Mouse (Mus musculus) MEL (cell line): ENCODE measurements around the gene Itih3. TPM values are rescaled to one million over a fixed set of nuclear protein-coding genes. Genes with fewer than 3 reads are reported as not detected.

ENCODE experiments used
- DNase-seq: peaks from one replicate; pipeline ENCODE4 v3.0.0; 2011; ENCODE audit warnings: low read depth, low spot score
- H3K27ac ChIP-seq: 2 replicates; pipeline ENCODE4 v1.5.1; 2012; ENCODE audit warnings: low read depth, mild to moderate bottlenecking, control low read depth, low read length, moderate library complexity; ENCODE audit not compliant: control insufficient read depth
- H3K27me3 ChIP-seq, 2 experiments: fragments of 150-350 bp in 1 of 2; sonication (generic) in 1 of 2; 2 replicates each; pipeline ENCODE4 v1.6.1; 2012; ENCODE audit warnings: low read length in 2 of 2, mild to moderate bottlenecking in 2 of 2, improper control_type of control experiment in 1 of 2, moderate library complexity in 1 of 2; ENCODE audit not compliant: insufficient read depth in 2 of 2, control insufficient read depth in 1 of 2
- H3K36me3 ChIP-seq, 2 experiments: 2 replicates each; pipeline ENCODE4 v1.6.1; 2012 to 2014; ENCODE audit warnings: low read length in 2 of 2, improper control_type of control experiment in 1 of 2, inconsistent platforms in 1 of 2, mild to moderate bottlenecking in 1 of 2; ENCODE audit not compliant: insufficient read depth in 2 of 2, control insufficient read depth in 1 of 2
- H3K4me1 ChIP-seq, 2 experiments: fragments of 150-350 bp in 1 of 2; sonication (generic) in 1 of 2; 2 replicates each; pipeline ENCODE4 v1.6.1; 2012; ENCODE audit warnings: low read length in 2 of 2, improper control_type of control experiment in 1 of 2, mild to moderate bottlenecking in 1 of 2; ENCODE audit not compliant: insufficient read depth in 2 of 2, control insufficient read depth in 1 of 2
- H3K4me3 ChIP-seq, 2 experiments: fragments of 150-350 bp in 1 of 2; sonication (generic) in 1 of 2; 2 replicates each; pipeline ENCODE4 v1.5.1; 2012; ENCODE audit warnings: low read depth in 2 of 2, low read length in 2 of 2, mild to moderate bottlenecking in 2 of 2, moderate library complexity in 2 of 2, control low read depth in 1 of 2, improper control_type of control experiment in 1 of 2; ENCODE audit not compliant: control insufficient read depth in 1 of 2, insufficient read depth in 1 of 2
- H3K79me2 ChIP-seq: 2 replicates; pipeline ENCODE4 v1.6.1; 2012; ENCODE audit warnings: mild to moderate bottlenecking, low read length, moderate library complexity; ENCODE audit not compliant: control insufficient read depth, poor library complexity, insufficient read depth
- H3K9ac ChIP-seq: 2 replicates; pipeline ENCODE4 v1.6.1; 2012; ENCODE audit warnings: low read depth, mild to moderate bottlenecking, control low read depth, low read length, moderate library complexity; ENCODE audit not compliant: control insufficient read depth, poor library complexity, severe bottlenecking
- H3K9me3 ChIP-seq: fragments of 150-350 bp; sonication (generic); replicated peaks from 2 replicates; pipeline ENCODE4 v1.6.1; 2012; ENCODE audit warnings: mild to moderate bottlenecking, low read length, improper control_type of control experiment, moderate library complexity; ENCODE audit not compliant: insufficient read depth
- CHD1 ChIP-seq: IDR thresholded peaks from 2 replicates; pipeline ENCODE4 v1.6.1; 2012; ENCODE audit warnings: low read depth, mild to moderate bottlenecking, inconsistent platforms, low read length, improper control_type of control experiment
- CTCF ChIP-seq, 3 experiments: IDR thresholded peaks in 2 of 3; conservative IDR thresholded peaks in 1 of 3; 2 replicates each; pipeline ENCODE4 v1.5.1; 2011 to 2012; ENCODE audit warnings: low read length in 3 of 3, low read depth in 2 of 3, mild to moderate bottlenecking in 2 of 3, improper control_type of control experiment in 1 of 3, inconsistent platforms in 1 of 3, mixed read lengths in 1 of 3, moderate library complexity in 1 of 3; ENCODE audit not compliant: control insufficient read depth in 1 of 3, insufficient read depth in 1 of 3, poor library complexity in 1 of 3, severe bottlenecking in 1 of 3
- E2F4 ChIP-seq: IDR thresholded peaks from 2 replicates; pipeline ENCODE4 v1.6.1; 2011; ENCODE audit warnings: low read depth, low read length, improper control_type of control experiment, borderline replicate concordance
- ELF1 ChIP-seq: IDR thresholded peaks from 2 replicates; pipeline ENCODE4 v1.6.1; 2014; ENCODE audit warnings: low read depth, mild to moderate bottlenecking, inconsistent platforms, low read length, improper control_type of control experiment, moderate library complexity
- EP300 ChIP-seq, 2 experiments: IDR thresholded peaks; 2 replicates each; pipeline ENCODE4 v1.6.1; 2011; ENCODE audit warnings: improper control_type of control experiment in 2 of 2, low read length in 2 of 2, low read depth in 1 of 2, mild to moderate bottlenecking in 1 of 2
- ETS1 ChIP-seq: IDR thresholded peaks from 2 replicates; pipeline ENCODE4 v1.6.1; 2012; ENCODE audit warnings: low read depth, mild to moderate bottlenecking, inconsistent platforms, low read length, improper control_type of control experiment, moderate library complexity
- GABPA ChIP-seq: IDR thresholded peaks from 2 replicates; pipeline ENCODE4 v1.6.1; 2012; ENCODE audit warnings: low read depth, mild to moderate bottlenecking, inconsistent platforms, low read length, improper control_type of control experiment, moderate library complexity
- HCFC1 ChIP-seq: IDR thresholded peaks from 2 replicates; pipeline ENCODE4 v1.6.1; 2012; ENCODE audit warnings: low read depth, mild to moderate bottlenecking, inconsistent platforms, low read length, improper control_type of control experiment, moderate library complexity
- KAT2A ChIP-seq: conservative IDR thresholded peaks from 2 replicates; pipeline ENCODE4 v1.6.1; 2012; ENCODE audit warnings: low read depth, low read length, improper control_type of control experiment, inconsistent platforms
- MAX ChIP-seq: IDR thresholded peaks from 2 replicates; pipeline ENCODE4 v1.6.1; 2011; ENCODE audit warnings: low read length, improper control_type of control experiment
- MEF2A ChIP-seq: IDR thresholded peaks from 2 replicates; pipeline ENCODE4 v1.6.1; 2014; ENCODE audit warnings: low read depth, mild to moderate bottlenecking, inconsistent platforms, low read length, improper control_type of control experiment; ENCODE audit not compliant: poor library complexity, insufficient replicate concordance, severe bottlenecking; ENCODE audit errors: extremely low read depth
- MXI1 ChIP-seq: IDR thresholded peaks from 2 replicates; pipeline ENCODE4 v1.6.1; 2011; ENCODE audit warnings: mild to moderate bottlenecking, low read depth, low read length, improper control_type of control experiment
- MYC ChIP-seq: IDR thresholded peaks from 2 replicates; pipeline ENCODE4 v1.6.1; 2011; ENCODE audit warnings: low read depth, mild to moderate bottlenecking, low read length, improper control_type of control experiment, moderate library complexity
- NELFE ChIP-seq: IDR thresholded peaks from 2 replicates; pipeline ENCODE4 v1.6.1; 2011; ENCODE audit warnings: low read depth, low read length, improper control_type of control experiment
- POLR2A ChIP-seq, 2 experiments: IDR thresholded peaks; 2 replicates each; pipeline ENCODE4 v1.6.1; 2011 to 2012; ENCODE audit warnings: low read length in 2 of 2, mild to moderate bottlenecking in 2 of 2, control low read depth in 1 of 2, improper control_type of control experiment in 1 of 2, low read depth in 1 of 2, moderate library complexity in 1 of 2; ENCODE audit not compliant: control insufficient read depth in 1 of 2, insufficient read depth in 1 of 2, poor library complexity in 1 of 2
- POLR2AphosphoS5 ChIP-seq: IDR thresholded peaks from 2 replicates; pipeline ENCODE4 v1.6.1; 2012; ENCODE audit warnings: low read depth, borderline replicate concordance, mild to moderate bottlenecking, inconsistent platforms, low read length, moderate library complexity, mixed read lengths
- RCOR1 ChIP-seq: IDR thresholded peaks from 2 replicates; pipeline ENCODE4 v1.6.1; 2012; ENCODE audit warnings: low read depth, mild to moderate bottlenecking, inconsistent platforms, low read length, improper control_type of control experiment
- SIN3A ChIP-seq: IDR thresholded peaks from 2 replicates; pipeline ENCODE4 v1.6.1; 2012; ENCODE audit warnings: low read length, improper control_type of control experiment, inconsistent platforms
- SMC3 ChIP-seq: IDR thresholded peaks from 2 replicates; pipeline ENCODE4 v1.6.1; 2011; ENCODE audit warnings: low read depth, low read length, improper control_type of control experiment
- TAL1 ChIP-seq: IDR thresholded peaks from 2 replicates; pipeline ENCODE4 v1.6.1; 2012; ENCODE audit warnings: mild to moderate bottlenecking, inconsistent platforms, low read length, moderate library complexity, mixed read lengths
- TBP ChIP-seq: IDR thresholded peaks from 2 replicates; pipeline ENCODE4 v1.8.0; 2011; ENCODE audit warnings: low read depth, low read length, improper control_type of control experiment
- USF2 ChIP-seq, 2 experiments: IDR thresholded peaks; 2 replicates each; pipeline ENCODE4 v1.6.1; 2011 to 2012; ENCODE audit warnings: improper control_type of control experiment in 2 of 2, low read length in 2 of 2, borderline replicate concordance in 1 of 2, inconsistent platforms in 1 of 2, low read depth in 1 of 2, mild to moderate bottlenecking in 1 of 2; ENCODE audit not compliant: insufficient read depth in 1 of 2
- ZC3H11A ChIP-seq: IDR thresholded peaks from 2 replicates; pipeline ENCODE4 v1.6.1; 2012; ENCODE audit warnings: low read depth, mild to moderate bottlenecking, inconsistent platforms, low read length, improper control_type of control experiment
- ZMIZ1 ChIP-seq: IDR thresholded peaks from 2 replicates; pipeline ENCODE4 v1.6.1; 2012; ENCODE audit warnings: low read depth, mild to moderate bottlenecking, inconsistent platforms, low read length, improper control_type of control experiment, moderate library complexity
- ZNF384 ChIP-seq: IDR thresholded peaks from 2 replicates; pipeline ENCODE4 v1.6.1; 2012; ENCODE audit warnings: low read depth, mild to moderate bottlenecking, inconsistent platforms, low read length, improper control_type of control experiment
- polyA plus RNA-seq, 2 experiments: library from polyadenylated mRNA; stranded (reverse) in 1 of 2; unstranded in 1 of 2; fragments of >175 nt in 1 of 2; fragments of >200 nt in 1 of 2; gene quantifications; 2 replicates each; pipeline versions ENCODE4 v1.2.1 to v1.2.4; 2012; ENCODE audit warnings: low replicate concordance in 2 of 2, low read depth in 1 of 2; ENCODE audit not compliant: insufficient read length in 2 of 2, insufficient read depth in 1 of 2, missing spikeins in 1 of 2
- total RNA-seq: library from RNA; depleted of rRNA; stranded (reverse); fragments of 300-350 nt; gene quantifications from 2 replicates; pipeline ENCODE4 v1.2.3, GENCODE M21; 2012; rRNA removed

Gene Itih3
- total RNA-seq, result not detected in 2 replicates
- polyA plus RNA-seq, result not detected

GRCm38 (mm10) chr14:30923375-30924105, at the start of gene Itih3:
Gene Itih3 (minus strand): TSS chr14:30923760.
- H3K27ac ChIP-seq, result no peak within 1 kb of the TSS
- H3K79me2 ChIP-seq, result no peaks in the 10 kb centered on the region
- no peaks in the 10 kb centered on the region for H3K4me1 ChIP-seq
- H3K9ac ChIP-seq, result no peak within 1 kb of the TSS
- TF ChIP-seq HCFC1 (no peak), MEF2A (no peak), ZC3H11A (no peak), GABPA (no peak), MYC (no peak), MAX (no peak), POLR2A (IDR thresholded peaks at IDR 0.05; ENCODE audit: control insufficient read depth in 1 of 2, insufficient read depth in 1 of 2, low read depth in 1 of 2, low read length in 2 of 2, poor library complexity in 1 of 2) (no peak), CTCF (IDR thresholded peaks at IDR 0.05 in 2 of 3, conservative IDR thresholded peaks at IDR 0.05 in 1 of 3; ENCODE audit: control insufficient read depth in 1 of 3, insufficient read depth in 1 of 3, low read depth in 2 of 3, low read length in 3 of 3, poor library complexity in 1 of 3, severe bottlenecking in 1 of 3) (no peak)
- no peaks in the 10 kb centered on the region for H3K27me3 ChIP-seq
- no peaks in the 10 kb centered on the region for H3K9me3 ChIP-seq
- H3K36me3 ChIP-seq, result no peaks in the 10 kb centered on the region
- DNase-seq, result no peak
- no peak within 1 kb of the TSS for H3K4me3 ChIP-seq

GRCm38 (mm10) chr14:30960366-30960765, 36.8 kb upstream of the Itih3 start:
- no peaks in the 10 kb centered on the region for H3K9me3 ChIP-seq
- H3K4me3 ChIP-seq, result no peak overlapping the region
- H3K9ac ChIP-seq, result no peak overlapping the region
- no peak for DNase-seq
- H3K36me3 ChIP-seq, result no peaks in the 10 kb centered on the region
- no peaks in the 10 kb centered on the region for H3K79me2 ChIP-seq
- H3K27ac ChIP-seq, result no peak overlapping the region
- H3K4me1 ChIP-seq, result no peaks in the 10 kb centered on the region
- TF ChIP-seq GABPA, result no peak
- no peaks in the 10 kb centered on the region for H3K27me3 ChIP-seq

- Histone ChIP-seq H3K27ac (no peak overlapping the region), H3K9ac (no peak overlapping the region), H3K4me3 (no peak overlapping the region), H3K36me3 (no peaks in the 10 kb centered on the region), H3K9me3 (no peaks in the 10 kb centered on the region), H3K4me1 (no peaks in the 10 kb centered on the region), H3K27me3 (no peaks in the 10 kb centered on the region), H3K79me2 (no peaks in the 10 kb centered on the region)
- TF ChIP-seq CHD1 (no peak), RCOR1 (no peak), NELFE (no peak), EP300 (IDR thresholded peaks at IDR 0.05; ENCODE audit: low read depth in 1 of 2, low read length in 2 of 2) (no peak), ZMIZ1 (no peak), USF2 (IDR thresholded peaks at IDR 0.05; ENCODE audit: borderline replicate concordance in 1 of 2, insufficient read depth in 1 of 2, low read depth in 1 of 2, low read length in 2 of 2) (no peak), ELF1 (no peak), TBP (no peak), SIN3A (no peak), CTCF (IDR thresholded peaks at IDR 0.05 in 2 of 3, conservative IDR thresholded peaks at IDR 0.05 in 1 of 3; ENCODE audit: control insufficient read depth in 1 of 3, insufficient read depth in 1 of 3, low read depth in 2 of 3, low read length in 3 of 3, poor library complexity in 1 of 3, severe bottlenecking in 1 of 3) (no peak), POLR2AphosphoS5 (no peak), ZNF384 (no peak), TAL1 (no peak), KAT2A (no peak), E2F4 (no peak), ETS1 (no peak), MXI1 (no peak), GABPA (no peak), SMC3 (no peak)
- peak; percentile 15 for DNase-seq
Observed at GRCm38 (mm10) chr14:30959031-30959430, 35.5 kb upstream of the Itih3 start.
